ENCODE assay signal across 21 mouse cellular contexts in genomic region chr4:65964604-65965003, GRCm38 (mm10).
A peak's percentile ranks its signal among the peaks of the same experiment; 100 is the strongest.
DNase-seq lines count a peak whose midpoint lies in the region; ATAC-seq lines count a peak whose summit lies in the region.
"Had no signal": no experiment of that assay in that cellular context is flagged by ENCODE, and none has a peak within 500 bp of the region (broad histone marks: within the 10 kb centered on the region; RNA-seq: fewer than 3 reads in every experiment).

No protein-coding gene starts in this region.

- ATAC-seq in frontal cortex, adult (ENCODE audit: low TSS enrichment): peak; percentile 96
- ATAC-seq: activated CD4-positive, CD25-positive, alpha-beta regulatory T cell, adult 4 months; CD4-positive, CD25-positive, alpha-beta regulatory T cell, adult 4 months; Patski had no signal

- intact Hi-C loops in heart, postnatal 36 days (cut with DNase I): no loop called here

- no peak for DNase-seq in frontal cortex, postnatal 36 days (ENCODE audit: low spot score in 2 of 2)
- DNase-seq in right cerebral cortex, adult 18-20 months: peak; percentile 32
- no peak for DNase-seq in right cerebral cortex, postnatal 10 days (ENCODE audit: low spot score in 2 of 2)
- DNase-seq in brain, adult 2 months (ENCODE audit: low read depth, low spot score): peak; percentile 72
- peak; percentile 65 for DNase-seq in telencephalon, adult 2 months (ENCODE audit: low read depth, low spot score)
- DNase-seq in heart, postnatal 36 days: no peak
- no peak for DNase-seq in lung, postnatal 14 days
- DNase-seq: adrenal gland, adult 2 months; adrenal gland, adult 8-10 months; adrenal gland, postnatal 10 days; adrenal gland, postnatal 14 days; adrenal gland, postnatal 25 days; adrenal gland, postnatal 36 days; B cell, adult 2 months; cerebellum, adult 11 months; cerebellum, adult 11-12 months; cerebellum, adult 18-20 months had no signal

Comparison
In these comparisons a context has a peak if more than half of its experiments do, and no peak if none do; other contexts are left out.
1. DNase-seq: peak in right cerebral cortex, adult 18-20 months (single experiment), brain, adult 2 months (single experiment) and telencephalon, adult 2 months (single experiment); none in frontal cortex, postnatal 36 days (0 of 2), right cerebral cortex, postnatal 10 days (0 of 2), heart, postnatal 36 days (0 of 2) and lung, postnatal 14 days (single experiment).